Mouse (Mus musculus): ENCODE data around the gene Slc27a1. TPM values are rescaled to one million over a fixed set of nuclear protein-coding genes. Genes with fewer than 3 reads are reported as not detected.

Gene Slc27a1
- polyA plus RNA-seq, 1 experiment from 2014 or later: 59.9 TPM

DNA sequence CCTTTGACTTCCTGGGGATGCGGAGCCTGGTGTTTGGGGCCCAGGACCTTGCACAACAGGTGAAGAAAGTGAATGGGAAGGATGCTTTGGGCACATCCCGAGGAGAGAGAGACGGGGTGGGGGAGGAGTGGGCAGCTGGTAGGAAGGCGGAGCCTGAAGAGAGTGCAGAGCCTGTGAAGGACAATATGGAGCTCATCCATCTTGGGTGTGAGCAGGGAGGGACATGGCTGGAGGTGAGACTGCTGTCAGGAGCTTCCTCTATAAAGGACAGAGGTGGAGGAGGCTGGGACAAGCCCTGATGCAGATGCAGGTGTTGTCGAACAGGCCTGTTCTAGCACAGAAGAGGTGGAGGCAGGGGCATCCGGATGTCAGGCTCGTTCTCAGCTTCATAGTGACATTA lies 35.3 kb downstream of the Slc27a1 start:
- WGBS: 51% methylated on average over 7 of the region's 7 CpGs
- Histone ChIP-seq H3K4me1 (peaks cover 13% of the 10 kb centered on the region), H3K9me3 (replicated peaks) (no peaks in the 10 kb centered on the region), H3K27ac (no peak overlapping the region), H3K27me3 (peaks cover 48% of the 10 kb centered on the region), H3K4me2 (no peak overlapping the region), H3K4me3 (no peak overlapping the region), H3K9ac (no peak overlapping the region), H3K36me3 (ENCODE audit: poor library complexity, severe bottlenecking) (peaks cover 3% of the 10 kb centered on the region; the same call in 1 of the 2 replicates)
- ATAC-seq: no peak

DNA sequence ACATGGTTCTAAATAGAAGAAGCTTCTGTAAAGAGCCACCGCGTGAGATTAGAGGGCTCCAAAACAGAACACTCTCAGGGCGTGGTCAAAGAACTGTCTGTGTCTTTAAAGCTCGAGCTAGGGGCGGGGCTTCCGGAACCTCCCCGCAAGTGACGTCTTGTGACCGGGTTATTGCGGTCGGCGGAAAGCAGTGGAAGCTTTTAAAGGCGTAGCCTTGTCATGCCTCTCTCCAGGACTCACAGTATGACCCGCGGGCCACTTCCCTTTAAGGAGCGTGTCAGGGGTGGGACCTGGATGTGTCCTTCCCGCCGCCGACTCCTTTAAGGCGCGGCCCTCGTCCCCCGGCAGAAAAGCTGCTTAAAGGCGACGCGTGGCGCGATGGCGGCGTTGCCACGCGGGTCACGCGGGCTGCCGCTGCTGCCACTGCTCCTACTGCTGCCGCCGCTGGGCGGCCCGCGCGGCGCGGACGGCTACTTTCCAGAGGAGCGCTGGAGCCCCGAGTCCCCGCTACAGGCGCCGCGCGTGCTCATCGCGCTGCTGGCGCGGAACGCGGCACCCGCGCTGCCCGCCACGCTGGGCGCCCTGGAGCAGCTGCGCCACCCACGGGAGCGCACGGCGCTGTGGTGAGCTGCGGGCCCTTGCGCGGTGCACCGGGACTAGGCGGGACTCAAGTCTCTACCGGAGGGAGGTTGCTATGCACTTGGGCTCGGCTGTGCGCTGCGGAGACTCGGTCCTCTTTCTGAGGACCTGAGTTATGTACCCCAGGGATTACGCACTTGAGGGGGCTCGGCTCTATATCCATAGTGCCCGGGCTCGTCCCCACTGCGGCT lies 42.4 kb downstream of the Slc27a1 start, which contains the start of gene Colgalt1:
Gene Colgalt1, plus strand, starts transcription at position 177 of the 830 bp plus-strand sequence.
- ATAC-seq: peak; percentile 99
- peak within 1 kb of the TSS; percentile 89 for H3K9ac ChIP-seq
- H3K27ac ChIP-seq: peak within 1 kb of the TSS; percentile 87
- H3K27me3 ChIP-seq: no peaks in the 10 kb centered on the region
- peak within 1 kb of the TSS; percentile 72 for H3K4me2 ChIP-seq
- H3K36me3 ChIP-seq (ENCODE audit: poor library complexity, severe bottlenecking): peaks cover 27% of the 10 kb centered on the region
- H3K4me3 ChIP-seq: peak within 1 kb of the TSS; percentile 88
- WGBS: under 1% methylated on average over 82 of the region's 82 CpGs
- no peaks in the 10 kb centered on the region for H3K9me3 ChIP-seq (replicated peaks)
- H3K4me1 ChIP-seq: peaks cover 15% of the 10 kb centered on the region

DNA sequence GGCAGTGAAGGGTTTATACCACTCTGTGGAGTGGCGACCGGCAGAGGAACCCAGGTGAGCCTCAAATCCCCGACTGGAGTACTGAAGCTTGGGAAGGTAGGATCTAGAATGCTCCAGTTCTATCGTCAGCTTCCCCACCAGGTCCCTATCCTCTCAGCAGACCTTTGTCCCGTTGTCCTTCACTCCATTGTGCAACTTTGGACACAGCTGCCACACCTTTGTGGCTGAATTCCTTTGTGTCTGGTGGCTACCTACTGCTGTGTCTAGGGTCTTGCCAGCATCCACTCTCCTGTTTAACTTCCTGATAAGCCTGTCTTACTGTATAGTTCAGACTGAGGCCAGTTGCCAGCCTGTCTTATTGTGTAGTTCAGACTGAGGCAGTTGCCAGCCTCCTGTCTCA lies 43.5 kb downstream of the Slc27a1 start:
- H3K36me3 ChIP-seq (ENCODE audit: poor library complexity, severe bottlenecking): peaks cover 38% of the 10 kb centered on the region
- H3K27me3 ChIP-seq: no peaks in the 10 kb centered on the region
- peaks cover 15% of the 10 kb centered on the region for H3K4me1 ChIP-seq
- H3K4me2 ChIP-seq: peak overlapping the region; percentile 72
- no peak overlapping the region for H3K27ac ChIP-seq
- peak overlapping the region; percentile 88 for H3K4me3 ChIP-seq
- 35% methylated on average over 5 of the region's 5 CpGs for WGBS
- no peaks in the 10 kb centered on the region for H3K9me3 ChIP-seq (replicated peaks)
- no peak for ATAC-seq
- peak overlapping the region; percentile 89 for H3K9ac ChIP-seq

DNA sequence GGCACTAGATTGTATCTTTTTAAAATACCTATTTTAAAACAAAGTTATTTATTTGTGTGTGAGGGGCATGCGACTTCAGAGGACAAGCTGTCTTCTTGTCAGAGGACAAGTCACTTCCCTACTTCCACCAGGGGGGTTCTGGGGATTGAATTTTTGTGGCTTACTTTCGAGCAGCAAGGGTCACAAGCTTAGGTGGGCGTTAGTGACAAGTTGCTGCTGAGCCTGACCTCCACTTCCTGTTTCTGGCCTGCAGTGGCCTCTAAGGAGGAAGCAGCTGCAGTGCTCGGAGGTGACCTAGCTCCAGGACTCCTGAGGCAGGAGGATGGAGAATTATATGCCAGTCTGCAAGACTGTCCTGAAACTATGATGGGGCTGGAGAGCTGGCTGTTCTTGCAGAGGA lies 44.7 kb downstream of the Slc27a1 start:
- Histone ChIP-seq H3K4me3 (no peak overlapping the region), H3K9ac (no peak overlapping the region; the same call in 1 of the 2 replicates), H3K27ac (no peak overlapping the region), H3K36me3 (ENCODE audit: poor library complexity, severe bottlenecking) (peaks cover 51% of the 10 kb centered on the region), H3K4me2 (no peak overlapping the region), H3K9me3 (replicated peaks) (no peaks in the 10 kb centered on the region), H3K27me3 (no peaks in the 10 kb centered on the region), H3K4me1 (peaks cover 15% of the 10 kb centered on the region)
- ATAC-seq: no peak
- WGBS: 74% methylated on average over 4 of the region's 4 CpGs

DNA sequence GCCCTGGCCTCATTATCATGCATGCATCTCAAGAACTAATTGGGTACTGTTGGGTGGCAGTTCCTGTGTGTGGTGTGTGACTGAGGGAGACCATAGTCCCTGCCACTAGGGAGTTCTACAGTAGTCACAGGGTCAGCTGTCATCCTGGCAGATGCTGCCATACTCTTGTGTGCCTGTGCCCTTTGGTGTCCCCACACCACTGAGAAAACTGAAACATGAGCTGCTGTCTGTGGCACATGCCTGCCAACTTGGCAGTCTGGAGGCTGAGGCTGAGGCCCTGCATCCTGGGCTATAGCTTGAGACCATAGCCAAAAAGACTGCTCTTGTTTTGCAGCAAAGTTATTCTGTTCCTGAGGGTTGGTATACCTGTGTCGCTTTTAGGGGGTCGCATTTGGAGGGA lies 51.1 kb downstream of the Slc27a1 start:
- no peak overlapping the region for H3K9ac ChIP-seq
- H3K4me3 ChIP-seq: no peak overlapping the region
- peaks cover 96% of the 10 kb centered on the region for H3K36me3 ChIP-seq (ENCODE audit: poor library complexity, severe bottlenecking)
- H3K9me3 ChIP-seq (replicated peaks): no peaks in the 10 kb centered on the region
- H3K4me2 ChIP-seq: no peak overlapping the region
- no peak for ATAC-seq
- no peaks in the 10 kb centered on the region for H3K4me1 ChIP-seq
- H3K27ac ChIP-seq: no peak overlapping the region
- 97% methylated on average over 2 of the region's 2 CpGs for WGBS
- no peaks in the 10 kb centered on the region for H3K27me3 ChIP-seq

DNA sequence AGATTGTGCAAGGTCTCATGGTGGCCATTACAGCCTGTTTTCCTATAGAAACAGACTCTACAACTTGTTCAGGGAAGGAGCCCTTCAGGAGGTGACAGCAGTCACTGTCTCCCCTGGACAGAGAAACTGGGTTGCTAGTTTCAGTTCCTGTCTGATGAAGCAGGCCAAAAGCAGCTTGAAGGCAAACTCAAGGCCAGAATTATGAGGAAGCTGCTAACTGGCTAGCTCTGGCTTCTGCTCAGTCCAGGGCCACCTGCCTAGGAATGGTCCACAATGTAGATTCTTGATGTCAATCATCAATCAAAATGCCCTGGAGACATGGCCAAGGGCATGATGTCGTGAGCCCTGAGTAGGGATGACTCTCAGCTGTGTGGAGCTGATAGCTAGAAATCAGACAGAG lies 56.4 kb downstream of the Slc27a1 start:
- peaks cover 17% of the 10 kb centered on the region for H3K4me1 ChIP-seq
- no peak overlapping the region for H3K9ac ChIP-seq
- peaks cover 7% of the 10 kb centered on the region for H3K27me3 ChIP-seq
- WGBS: 100% methylated on average over 1 of the region's 1 CpGs
- no peak overlapping the region for H3K4me2 ChIP-seq
- no peak overlapping the region for H3K27ac ChIP-seq
- H3K9me3 ChIP-seq (replicated peaks): no peaks in the 10 kb centered on the region
- H3K4me3 ChIP-seq: no peak overlapping the region
- ATAC-seq: no peak
- H3K36me3 ChIP-seq (ENCODE audit: poor library complexity, severe bottlenecking): peaks cover 62% of the 10 kb centered on the region

DNA sequence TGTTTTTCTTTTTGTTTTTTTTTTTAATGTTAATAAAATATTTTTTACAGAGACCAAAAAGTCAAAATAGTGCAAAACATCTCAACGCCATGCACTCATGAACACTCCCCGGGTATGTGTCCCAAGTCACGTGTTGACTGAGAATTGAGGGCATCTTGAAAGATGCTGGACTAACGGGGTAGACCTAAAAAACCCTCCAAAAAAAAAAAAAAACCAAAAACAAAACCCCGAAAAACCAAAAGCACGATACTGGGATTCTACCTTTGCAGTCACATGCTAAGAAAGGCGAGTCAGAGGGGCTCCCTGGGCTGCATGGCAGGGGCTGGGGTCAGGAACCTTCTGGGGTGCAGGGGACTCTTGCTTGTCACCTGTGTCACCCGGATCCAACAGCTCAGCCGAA lies 58.1 kb downstream of the Slc27a1 start:
- Histone ChIP-seq H3K9ac (no peak overlapping the region), H3K27ac (no peak overlapping the region)
- WGBS: 82% methylated on average over 9 of the region's 9 CpGs

DNA sequence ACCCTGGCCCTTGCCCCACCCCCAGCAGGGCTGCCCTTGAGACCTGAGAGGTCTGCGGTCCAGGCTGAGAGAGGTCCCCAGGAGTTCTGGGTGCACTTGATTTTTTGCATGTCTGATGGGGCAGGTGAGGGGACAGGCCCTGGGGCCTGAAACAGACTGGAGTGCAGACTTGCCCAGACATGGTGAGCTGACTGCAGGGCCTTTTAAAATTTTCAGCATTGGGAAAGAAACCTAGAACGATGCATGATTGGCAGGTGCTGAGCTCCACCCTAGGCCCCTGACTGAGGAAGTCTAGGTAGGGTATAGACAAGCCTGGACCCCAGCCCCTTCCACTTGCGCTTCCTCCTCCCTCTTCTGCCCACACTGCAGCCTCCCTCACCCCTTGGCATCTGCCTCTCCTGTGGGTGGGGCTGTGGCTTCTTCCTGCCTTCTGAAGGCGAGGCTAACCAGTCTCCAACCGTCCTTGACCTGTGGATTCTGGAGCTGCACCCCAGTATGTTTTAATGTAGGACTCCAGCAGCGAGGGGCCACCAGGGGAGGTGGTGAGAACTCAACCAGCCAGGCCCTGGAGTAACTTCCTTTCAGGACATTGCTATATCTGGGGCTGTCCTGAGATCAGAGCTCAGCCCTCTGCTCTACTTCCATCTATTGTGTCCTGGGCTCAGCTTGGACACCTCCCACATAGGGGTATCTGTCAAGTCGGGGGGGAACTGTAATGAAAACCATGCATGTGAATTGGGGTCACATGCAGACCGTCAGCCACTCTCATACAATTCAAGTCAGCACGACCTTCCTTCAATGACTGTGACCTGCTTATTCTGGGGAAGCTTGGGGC lies 58.8 kb downstream of the Slc27a1 start:
- Histone ChIP-seq H3K36me3 (ENCODE audit: poor library complexity, severe bottlenecking) (peaks cover 45% of the 10 kb centered on the region), H3K9me3 (replicated peaks) (no peaks in the 10 kb centered on the region), H3K4me3 (no peak overlapping the region), H3K9ac (no peak overlapping the region), H3K4me2 (no peak overlapping the region), H3K27me3 (peaks cover 30% of the 10 kb centered on the region), H3K4me1 (peaks cover 18% of the 10 kb centered on the region), H3K27ac (no peak overlapping the region)
- ATAC-seq: no peak
- WGBS: 61% methylated on average over 9 of the region's 9 CpGs

More for the DNA sequence above, 58.1 kb downstream of the Slc27a1 start:
- Histone ChIP-seq H3K4me3 (no peak overlapping the region), H3K36me3 (ENCODE audit: poor library complexity, severe bottlenecking) (peaks cover 45% of the 10 kb centered on the region), H3K27me3 (peaks cover 24% of the 10 kb centered on the region), H3K4me1 (peaks cover 18% of the 10 kb centered on the region), H3K4me2 (no peak overlapping the region), H3K9me3 (replicated peaks) (no peaks in the 10 kb centered on the region)
- ATAC-seq: no peak

DNA sequence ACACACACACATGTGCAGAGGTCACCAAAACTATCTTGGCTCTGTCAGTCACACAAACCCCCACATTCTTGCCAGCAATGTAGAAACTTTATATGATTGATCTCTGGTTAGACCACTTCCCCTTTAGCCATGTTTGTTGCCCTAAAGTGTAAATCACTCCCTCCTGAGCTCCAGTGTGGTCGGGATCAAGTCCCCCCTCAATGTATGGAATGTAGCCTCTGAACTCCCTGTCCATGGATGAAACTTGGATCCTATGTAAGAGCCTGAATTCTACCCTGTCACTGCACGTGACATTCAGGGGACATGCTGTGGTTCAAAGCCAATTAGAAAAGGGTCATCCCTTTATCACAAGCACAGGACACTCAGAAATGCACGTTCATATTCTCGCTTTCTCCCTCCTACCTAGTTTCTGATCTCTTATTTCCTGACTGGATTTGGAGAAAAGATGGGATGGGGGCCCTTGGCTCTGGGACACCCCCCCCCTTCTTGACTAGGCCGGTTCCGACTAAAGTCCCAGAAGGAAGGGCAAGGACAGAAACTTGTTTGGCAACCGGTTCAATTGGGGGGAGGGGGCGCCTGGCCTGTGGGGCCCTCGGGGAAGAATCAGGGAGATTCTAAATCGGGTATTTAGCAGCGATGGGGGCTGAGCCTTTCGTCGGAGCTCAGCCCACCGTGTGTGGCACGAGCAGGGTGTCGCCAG lies 59.9 kb downstream of the Slc27a1 start:
- Histone ChIP-seq H3K36me3 (ENCODE audit: poor library complexity, severe bottlenecking) (peaks cover 42% of the 10 kb centered on the region), H3K27me3 (peaks cover 35% of the 10 kb centered on the region), H3K9me3 (replicated peaks) (peaks cover 5% of the 10 kb centered on the region), H3K4me3 (peak overlapping the region; percentile 53), H3K9ac (peak overlapping the region; percentile 75), H3K4me2 (peak overlapping the region; percentile 95), H3K27ac (peak overlapping the region; percentile 65; the same call in 1 of the 2 replicates), H3K4me1 (peaks cover 18% of the 10 kb centered on the region)
- WGBS: 8% methylated on average over 16 of the region's 16 CpGs
- no peak for ATAC-seq

DNA sequence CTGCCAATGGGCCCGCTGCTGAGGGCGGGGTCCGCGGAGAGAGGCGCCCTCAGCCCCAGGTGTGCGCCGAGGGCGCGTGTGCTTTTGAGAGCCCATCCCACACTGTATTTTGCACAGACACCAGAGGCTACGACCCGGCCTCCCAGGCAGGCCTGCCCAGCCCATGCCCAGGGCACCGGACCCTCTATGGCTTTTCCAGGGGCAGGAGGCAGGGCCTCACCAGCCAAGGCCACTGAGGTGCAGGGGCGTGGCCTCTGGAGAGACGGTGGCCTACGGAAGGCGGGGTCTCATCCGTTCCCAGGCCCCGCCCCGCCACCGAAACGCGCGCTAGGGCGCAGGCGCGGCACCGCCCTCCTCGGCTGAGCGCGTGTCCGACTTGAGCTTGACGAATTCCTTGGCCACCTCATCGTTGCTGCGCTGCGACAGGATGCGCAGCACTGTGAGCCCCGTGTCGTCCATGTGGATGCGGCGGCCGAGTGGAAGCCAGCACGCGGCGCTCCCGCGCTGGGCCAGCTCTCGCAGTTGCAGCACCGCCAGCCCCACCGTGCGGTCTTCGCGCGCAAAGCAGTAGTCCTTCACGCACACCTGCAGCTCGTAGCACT lies 60.5 kb downstream of the Slc27a1 start:
- under 1% methylated on average over 55 of the region's 55 CpGs for whole genome bisulfite sequencing
- H3K4me1 ChIP-seq: peaks cover 19% of the 10 kb centered on the region
- H3K4me3 ChIP-seq: peak overlapping the region; percentile 53
- peaks cover 5% of the 10 kb centered on the region for H3K9me3 ChIP-seq (replicated peaks)
- ATAC-seq: peak; percentile 82
- H3K27ac ChIP-seq: peak overlapping the region; percentile 65
- peak overlapping the region; percentile 95 for H3K4me2 ChIP-seq
- H3K36me3 ChIP-seq (ENCODE audit: poor library complexity, severe bottlenecking): peaks cover 35% of the 10 kb centered on the region
- H3K27me3 ChIP-seq: peaks cover 41% of the 10 kb centered on the region
- H3K9ac ChIP-seq: peak overlapping the region; percentile 75

DNA sequence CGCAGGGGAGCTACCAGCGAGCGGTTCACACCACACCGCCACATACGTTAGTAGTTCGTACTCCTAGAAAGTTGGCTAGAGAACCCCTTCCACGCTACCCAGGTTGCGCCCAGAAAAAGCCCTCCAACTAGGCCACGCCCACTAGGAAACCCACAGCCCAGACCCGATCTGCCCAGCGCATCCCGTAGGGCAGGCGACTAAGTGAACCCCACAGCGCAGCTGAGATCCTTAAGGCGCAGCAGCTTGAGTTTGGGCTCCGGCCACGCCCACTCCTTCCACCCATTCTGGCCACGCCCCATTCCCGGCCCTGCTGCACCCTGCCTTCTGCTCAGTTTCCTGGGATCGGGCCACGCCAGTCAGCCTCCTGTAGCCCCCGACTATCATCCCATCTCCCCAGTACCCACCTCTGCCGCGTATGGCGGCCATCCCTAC lies 61.1 kb downstream of the Slc27a1 start:
- peak overlapping the region; percentile 65 for H3K27ac ChIP-seq

More for the DNA sequence above, 61.1 kb downstream of the Slc27a1 start:
- ATAC-seq: peak; percentile 46
- H3K4me1 ChIP-seq: peaks cover 25% of the 10 kb centered on the region
- peak overlapping the region; percentile 53 for H3K4me3 ChIP-seq
- peak overlapping the region; percentile 75 for H3K9ac ChIP-seq
- H3K9me3 ChIP-seq (replicated peaks): peaks cover 5% of the 10 kb centered on the region
- H3K36me3 ChIP-seq (ENCODE audit: poor library complexity, severe bottlenecking): peaks cover 29% of the 10 kb centered on the region
- WGBS: 3% methylated on average over 25 of the region's 25 CpGs
- H3K27me3 ChIP-seq: peaks cover 47% of the 10 kb centered on the region
- H3K4me2 ChIP-seq: peak overlapping the region; percentile 95
